26 mouse cellular contexts compared by ENCODE assay signal in the genomic region with DNA sequence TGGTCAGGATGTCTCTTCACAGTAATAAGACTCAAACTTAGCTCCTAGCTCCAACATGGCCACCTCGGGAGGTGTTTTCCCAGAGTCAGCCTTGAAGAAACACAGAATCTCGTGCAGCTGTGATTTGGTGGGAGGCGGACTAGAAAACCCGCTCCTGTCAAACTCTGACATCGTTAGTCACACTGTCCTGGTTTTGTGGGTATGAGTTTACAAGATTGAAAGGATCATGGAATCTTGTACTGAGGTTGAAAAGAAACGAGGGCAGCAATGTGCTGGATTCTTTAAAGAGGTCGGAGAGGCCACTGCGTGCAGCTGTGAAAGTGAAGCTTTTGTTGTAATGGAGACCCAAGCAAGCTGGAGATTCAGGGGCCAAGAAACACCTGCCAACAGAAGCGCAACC. TPM values are rescaled to one million over a fixed set of nuclear protein-coding genes. Genes with fewer than 3 reads are reported as not detected.
A peak's percentile ranks its signal among the peaks of the same experiment; 100 is the strongest.
DNase-seq lines count a peak whose midpoint lies in the region; ATAC-seq lines count a peak whose summit lies in the region.
"Had no signal": no experiment of that assay in that cellular context is flagged by ENCODE, and none has a peak within 500 bp of the region (broad histone marks: within the 10 kb centered on the region; RNA-seq: fewer than 3 reads in every experiment).

No protein-coding gene starts in this region.

- H3K4me1 ChIP-seq in kidney, embryonic 14.5 days (ENCODE audit: control insufficient read depth, insufficient read depth, low read length): no peaks in the 10 kb centered on the region
- H3K4me1 ChIP-seq in kidney, embryonic 16.5 days (ENCODE audit: insufficient read depth, low read length): no peaks in the 10 kb centered on the region
- H3K4me1 ChIP-seq in forebrain, embryonic 13.5 days: no peaks in the 10 kb centered on the region
- H3K4me1 ChIP-seq: embryonic facial prominence, embryonic 10.5 days; embryonic facial prominence, embryonic 12.5 days had no signal

- H3K4me3 ChIP-seq in kidney, embryonic 14.5 days (ENCODE audit: low read length): no peak overlapping the region
- no peak overlapping the region for H3K4me3 ChIP-seq in kidney, embryonic 16.5 days (ENCODE audit: low read length)
- H3K4me3 ChIP-seq in forebrain, embryonic 13.5 days: no peak overlapping the region
- H3K4me3 ChIP-seq: embryonic facial prominence, embryonic 10.5 days; embryonic facial prominence, embryonic 12.5 days had no signal

- H3K4me2 ChIP-seq in kidney, embryonic 14.5 days (replicated peaks; ENCODE audit: low read depth, low read length): no peak overlapping the region
- no peak overlapping the region for H3K4me2 ChIP-seq in kidney, embryonic 16.5 days (replicated peaks; ENCODE audit: low read depth, low read length)
- no peak overlapping the region for H3K4me2 ChIP-seq in forebrain, embryonic 13.5 days
- H3K4me2 ChIP-seq: embryonic facial prominence, embryonic 12.5 days had no signal

- WGBS in kidney, embryonic 14.5 days: 41% methylated on average over 9 of the region's 9 CpGs
- WGBS in kidney, embryonic 16.5 days: 28% methylated on average over 9 of the region's 9 CpGs
- WGBS in forebrain, embryonic 13.5 days: 51% methylated on average over 9 of the region's 9 CpGs

- no peak overlapping the region for H3K27ac ChIP-seq in kidney, embryonic 14.5 days (ENCODE audit: low read depth, low read length)
- no peak overlapping the region for H3K27ac ChIP-seq in kidney, embryonic 16.5 days (ENCODE audit: low read length)
- no peak overlapping the region for H3K27ac ChIP-seq in forebrain, embryonic 13.5 days
- H3K27ac ChIP-seq: embryonic facial prominence, embryonic 10.5 days; embryonic facial prominence, embryonic 12.5 days had no signal

- peak; percentile 78; the same call in 1 of the 2 replicates for ATAC-seq in kidney, embryonic 14.5 days (ENCODE audit: low FRiP score, low TSS enrichment)
- peak; percentile 39; the same call in 1 of the 2 replicates for ATAC-seq in kidney, embryonic 16.5 days (ENCODE audit: low FRiP score, low TSS enrichment)
- ATAC-seq in forebrain, embryonic 13.5 days: no peak
- ATAC-seq: activated CD4-positive, CD25-positive, alpha-beta regulatory T cell, adult 4 months; CD4-positive, CD25-positive, alpha-beta regulatory T cell, adult 4 months; forebrain, embryonic 14.5 days; forebrain, embryonic 16.5 days; Patski had no signal

- no peaks in the 10 kb centered on the region for H3K36me3 ChIP-seq in kidney, embryonic 14.5 days (ENCODE audit: control insufficient read depth, insufficient read depth, low read length)
- no peaks in the 10 kb centered on the region for H3K36me3 ChIP-seq in kidney, embryonic 16.5 days (ENCODE audit: insufficient read depth, low read length)
- H3K36me3 ChIP-seq in forebrain, embryonic 13.5 days (ENCODE audit: poor library complexity, severe bottlenecking): no peaks in the 10 kb centered on the region
- H3K36me3 ChIP-seq: embryonic facial prominence, embryonic 10.5 days; embryonic facial prominence, embryonic 12.5 days; G1E had no signal

- no peaks in the 10 kb centered on the region for H3K9me3 ChIP-seq in kidney, embryonic 14.5 days (ENCODE audit: control insufficient read depth, low read length)
- no peaks in the 10 kb centered on the region for H3K9me3 ChIP-seq in kidney, embryonic 16.5 days (ENCODE audit: low read length)
- H3K9me3 ChIP-seq in forebrain, embryonic 13.5 days (replicated peaks): no peaks in the 10 kb centered on the region
- H3K9me3 ChIP-seq: embryonic facial prominence, embryonic 10.5 days; embryonic facial prominence, embryonic 12.5 days had no signal

- peak; percentile 4 for DNase-seq in embryo, embryonic 10 days (ENCODE audit: low spot score)
- no peak for DNase-seq in embryo, embryonic 11 days
- DNase-seq in kidney, adult 9 months: no peak
- no peak for DNase-seq in kidney, adult 18-20 months
- DNase-seq in retina, embryonic 14.5 days (ENCODE audit: low spot score): peak; percentile 28
- DNase-seq: adrenal gland, adult 8-10 months; adrenal gland, postnatal 14 days; adrenal gland, postnatal 36 days; B cell, adult 2 months; cerebellum, adult 11-12 months; cerebellum, adult 2 months; cerebellum, adult 9-10 months; cerebellum, postnatal 10 days; cerebellum, postnatal 25 days had no signal

- H3K9ac ChIP-seq in kidney, embryonic 14.5 days (ENCODE audit: low read depth, low read length): no peak overlapping the region
- H3K9ac ChIP-seq in kidney, embryonic 16.5 days (replicated peaks; ENCODE audit: low read length): no peak overlapping the region
- no peak overlapping the region for H3K9ac ChIP-seq in forebrain, embryonic 13.5 days
- H3K9ac ChIP-seq: embryonic facial prominence, embryonic 12.5 days had no signal

- H3K27me3 ChIP-seq in kidney, embryonic 14.5 days (ENCODE audit: control insufficient read depth, insufficient read depth, low read length): no peaks in the 10 kb centered on the region
- no peaks in the 10 kb centered on the region for H3K27me3 ChIP-seq in kidney, embryonic 16.5 days (ENCODE audit: insufficient read depth, low read length)
- H3K27me3 ChIP-seq in forebrain, embryonic 13.5 days: no peaks in the 10 kb centered on the region
- H3K27me3 ChIP-seq: CH12.LX; embryonic facial prominence, embryonic 12.5 days had no signal

RNA-seq across cellular contexts. Expression of a gene that starts 46.4 kb away (rescaled TPM):
- polyA plus RNA-seq in kidney, embryonic 14.5 days (2014; fragmentation: Nextera tagmentation; extraction: Ambion mirVana): 4.7 and 11.2 TPM in 2 replicates
- 12.3 and 13.6 TPM in 2 replicates for polyA plus RNA-seq in kidney, embryonic 16.5 days (2015; fragmentation: Nextera tagmentation; extraction: Ambion mirVana)
- 124 and 150 TPM in 2 replicates for polyA plus RNA-seq in forebrain, embryonic 13.5 days (2015; fragmentation: Nextera tagmentation; extraction: Ambion mirVana)
- polyA plus RNA-seq: activated CD4-positive, CD25-positive, alpha-beta regulatory T cell, adult 4 months; CD4-positive, CD25-positive, alpha-beta regulatory T cell, adult 4 months; G1E had no signal

Comparison
In these comparisons a context has a peak if more than half of its experiments do, and no peak if none do; other contexts are left out.
1. DNase-seq: peak in embryo, embryonic 10 days (single experiment) and retina, embryonic 14.5 days (single experiment); none in embryo, embryonic 11 days (single experiment), kidney, adult 9 months (single experiment) and kidney, adult 18-20 months (single experiment).